ENCODE assay signal across 8 mouse cellular contexts in the genomic region with DNA sequence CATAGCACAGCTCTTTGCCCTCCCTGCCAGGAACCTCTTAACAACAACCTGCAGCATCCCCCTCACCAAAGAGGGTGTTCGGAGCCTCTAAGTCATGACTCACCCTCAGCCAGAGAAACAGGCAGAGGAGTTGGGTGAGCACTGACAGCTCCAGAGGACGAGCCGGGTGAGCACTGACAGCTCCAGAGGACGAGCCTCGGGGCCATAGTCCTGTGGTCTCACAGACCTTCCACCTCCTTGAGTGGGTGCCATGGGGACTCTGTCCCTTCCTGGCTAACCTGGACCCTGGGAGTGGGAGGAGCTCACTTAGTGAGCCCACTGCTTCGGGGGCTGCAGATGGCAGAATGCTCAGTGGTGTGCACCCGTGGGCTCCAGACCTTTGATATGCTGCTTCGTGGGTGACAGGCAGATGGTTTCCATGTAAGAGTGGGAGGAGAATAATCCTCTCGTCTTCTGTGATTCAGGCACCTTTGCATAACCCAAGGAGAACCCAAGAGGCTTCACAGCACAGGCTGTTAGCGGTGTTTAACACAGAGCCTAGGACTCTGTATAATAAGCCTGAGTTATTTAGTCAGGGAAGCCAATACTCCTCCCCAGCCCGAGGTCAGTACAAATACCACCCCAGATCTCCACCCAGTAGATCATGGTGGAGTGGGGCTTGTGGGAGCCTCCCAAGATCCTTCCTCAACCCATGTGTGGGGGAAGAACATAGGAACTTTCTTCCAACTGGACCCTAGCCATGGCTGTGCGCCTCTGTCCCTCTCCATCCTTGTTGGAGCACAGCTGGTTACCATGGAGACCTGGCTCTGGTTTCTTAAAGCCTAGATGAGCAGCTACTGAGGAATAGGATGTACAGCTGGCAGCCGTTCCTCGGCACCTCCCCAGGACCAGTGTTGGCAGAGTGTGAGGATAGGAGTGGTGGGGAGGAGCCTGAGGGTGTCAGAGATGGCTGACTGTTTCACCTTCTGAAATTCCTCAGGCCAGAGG. TPM values are rescaled to one million over a fixed set of nuclear protein-coding genes. Genes with fewer than 3 reads are reported as not detected.
DNase-seq lines count a peak whose midpoint lies in the region; ATAC-seq and TF ChIP-seq lines count a peak whose summit lies in the region.

No protein-coding gene starts in this region.

- ATAC-seq in intestine, embryonic 14.5 days (replicated peaks; ENCODE audit: low FRiP score, low TSS enrichment, low read depth) = 0 out of 2 replicates have a peak, but pooled peaks have one; percentile 17
- ATAC-seq in intestine, postnatal 0 days = no peak
- peak; percentile 34; the same call in 1 of the 2 replicates for ATAC-seq in hindbrain, postnatal 0 days

- WGBS in intestine, embryonic 14.5 days = 62% methylated on average over 14 of the region's 14 CpGs
- WGBS in intestine, postnatal 0 days = 60% methylated on average over 14 of the region's 14 CpGs
- WGBS in hindbrain, postnatal 0 days = 58% methylated on average over 14 of the region's 14 CpGs

- no peak for DNase-seq in intestine, embryonic 14.5 days (ENCODE audit: low spot score)
- peak; percentile 68 for DNase-seq in hindbrain, postnatal 0 days (ENCODE audit: low spot score)
- peak; percentile 41 for DNase-seq in lung, postnatal 25 days (ENCODE audit: low spot score)
- no peak for DNase-seq in cerebellum, postnatal 36 days
- no peak for DNase-seq in spleen, postnatal 4 days (ENCODE audit: low spot score in 2 of 2)
- DNase-seq in kidney, postnatal 25 days = no peak

- H3K27ac ChIP-seq in intestine, embryonic 14.5 days (ENCODE audit: low read depth) = no peak overlapping the region
- no peak overlapping the region for H3K27ac ChIP-seq in intestine, postnatal 0 days (ENCODE audit: low read depth, low read length)
- peak overlapping the region; percentile 84 for H3K27ac ChIP-seq in cortical plate, adult 2 months (ENCODE audit: insufficient read depth, low read length)
- peak overlapping the region; percentile 20; the same call in 1 of the 2 replicates for H3K27ac ChIP-seq in hindbrain, postnatal 0 days

- no peaks in the 10 kb centered on the region for H3K4me1 ChIP-seq in intestine, embryonic 14.5 days (replicated peaks; ENCODE audit: control insufficient read depth, insufficient read depth, low read length)
- no peaks in the 10 kb centered on the region for H3K4me1 ChIP-seq in intestine, postnatal 0 days (replicated peaks; ENCODE audit: control insufficient read depth, insufficient read depth, low read length)
- H3K4me1 ChIP-seq in cortical plate, adult 2 months (ENCODE audit: control insufficient read depth, insufficient read depth, low read length) = peaks cover 2% of the 10 kb centered on the region; the same call in 1 of the 2 replicates
- peaks cover 8% of the 10 kb centered on the region; the same call in 1 of the 2 replicates for H3K4me1 ChIP-seq in hindbrain, postnatal 0 days (ENCODE audit: insufficient read depth, low read length)

- no peak for TF ChIP-seq POLR2A in cortical plate, adult 2 months (IDR thresholded peaks at IDR 0.05; ENCODE audit: extremely low read depth, insufficient read depth, low read length)

- H3K4me3 ChIP-seq in intestine, embryonic 14.5 days (ENCODE audit: low read depth, low read length) = no peak overlapping the region
- no peak overlapping the region for H3K4me3 ChIP-seq in intestine, postnatal 0 days (ENCODE audit: low read depth, low read length)
- H3K4me3 ChIP-seq in cortical plate, adult 2 months (ENCODE audit: insufficient read depth, low read length) = no peak overlapping the region
- H3K4me3 ChIP-seq in hindbrain, postnatal 0 days (ENCODE audit: low read length) = no peak overlapping the region

- no peaks in the 10 kb centered on the region for H3K9me3 ChIP-seq in intestine, embryonic 14.5 days (ENCODE audit: control insufficient read depth, low read length)
- H3K9me3 ChIP-seq in intestine, postnatal 0 days (ENCODE audit: control insufficient read depth) = no peaks in the 10 kb centered on the region
- no peaks in the 10 kb centered on the region for H3K9me3 ChIP-seq in hindbrain, postnatal 0 days (ENCODE audit: low read length)

- H3K27me3 ChIP-seq in intestine, embryonic 14.5 days (replicated peaks; ENCODE audit: control insufficient read depth, insufficient read depth, low read length) = no peaks in the 10 kb centered on the region
- 0 out of 2 replicates have a peak, but pooled peaks cover 3% of the 10 kb centered on the region for H3K27me3 ChIP-seq in intestine, postnatal 0 days (replicated peaks; ENCODE audit: control insufficient read depth, insufficient read depth, low read length)
- H3K27me3 ChIP-seq in hindbrain, postnatal 0 days (ENCODE audit: insufficient read depth, low read length) = no peaks in the 10 kb centered on the region

- TF ChIP-seq CTCF in intestine, postnatal 0 days (IDR thresholded peaks at IDR 0.05; ENCODE audit: low read depth) = no peak
- no peak for TF ChIP-seq CTCF in cortical plate, adult 2 months (IDR thresholded peaks at IDR 0.05; ENCODE audit: extremely low read depth, insufficient read depth, low read length)
- no peak for TF ChIP-seq CTCF in hindbrain, postnatal 0 days (IDR thresholded peaks at IDR 0.05; ENCODE audit: low read depth)

- H3K36me3 ChIP-seq in intestine, embryonic 14.5 days (ENCODE audit: control insufficient read depth, insufficient read depth, low read length) = no peaks in the 10 kb centered on the region
- no peaks in the 10 kb centered on the region for H3K36me3 ChIP-seq in intestine, postnatal 0 days (ENCODE audit: control insufficient read depth, insufficient read depth)
- no peaks in the 10 kb centered on the region for H3K36me3 ChIP-seq in hindbrain, postnatal 0 days (ENCODE audit: insufficient read depth, low read length)

- H3K9ac ChIP-seq in intestine, embryonic 14.5 days (ENCODE audit: low read length) = no peak overlapping the region
- H3K9ac ChIP-seq in intestine, postnatal 0 days (ENCODE audit: low read depth, low read length) = no peak overlapping the region
- no peak overlapping the region for H3K9ac ChIP-seq in hindbrain, postnatal 0 days (replicated peaks; ENCODE audit: low read length)

- no peak overlapping the region for H3K4me2 ChIP-seq in intestine, embryonic 14.5 days (ENCODE audit: low read length)
- H3K4me2 ChIP-seq in intestine, postnatal 0 days (replicated peaks; ENCODE audit: low read depth) = no peak overlapping the region
- H3K4me2 ChIP-seq in hindbrain, postnatal 0 days (ENCODE audit: low read depth, low read length) = no peak overlapping the region

RNA-seq across cellular contexts. Expression of gene Kif17, which starts 22.1 kb away (rescaled TPM):
- polyA plus RNA-seq in intestine, embryonic 14.5 days (2014; fragmentation: Nextera tagmentation; extraction: Ambion mirVana) = 0.69 and 1.0 TPM in 2 replicates
- polyA plus RNA-seq in intestine, postnatal 0 days (2015; fragmentation: Nextera tagmentation; extraction: Ambion mirVana) = 0.78 and 1.1 TPM in 2 replicates
- polyA plus RNA-seq in cortical plate, adult 2 months (2012; rRNA removed) = 28.7 and 29.2 TPM in 2 replicates
- total RNA-seq in hindbrain, postnatal 0 days (2014; rRNA removed) = 4.1 and 6.0 TPM in 2 replicates
- polyA plus RNA-seq in hindbrain, postnatal 0 days (2015; fragmentation: Nextera tagmentation; extraction: Ambion mirVana) = 5.1 and 5.3 TPM in 2 replicates

RNA-seq across cellular contexts. Expression of gene Sh2d5, which starts 22.1 kb away (rescaled TPM):
- polyA plus RNA-seq in intestine, embryonic 14.5 days (2014; fragmentation: Nextera tagmentation; extraction: Ambion mirVana) = 1.0 and 1.2 TPM in 2 replicates
- 0.21 and 0.33 TPM in 2 replicates for polyA plus RNA-seq in intestine, postnatal 0 days (2015; fragmentation: Nextera tagmentation; extraction: Ambion mirVana)
- polyA plus RNA-seq in cortical plate, adult 2 months (2012; rRNA removed) = 89.7 and 93.2 TPM in 2 replicates
- total RNA-seq in hindbrain, postnatal 0 days (2014; rRNA removed) = 25.4 and 45.8 TPM in 2 replicates
- polyA plus RNA-seq in hindbrain, postnatal 0 days (2015; fragmentation: Nextera tagmentation; extraction: Ambion mirVana) = 13.4 and 14.7 TPM in 2 replicates

RNA-seq across cellular contexts. Expression of gene Ddost, which starts 32.2 kb away (rescaled TPM):
- 348 and 351 TPM in 2 replicates for polyA plus RNA-seq in intestine, embryonic 14.5 days (2014; fragmentation: Nextera tagmentation; extraction: Ambion mirVana)
- 177 and 178 TPM in 2 replicates for polyA plus RNA-seq in intestine, postnatal 0 days (2015; fragmentation: Nextera tagmentation; extraction: Ambion mirVana)
- 96.7 and 99.4 TPM in 2 replicates for polyA plus RNA-seq in cortical plate, adult 2 months (2012; rRNA removed)
- total RNA-seq in hindbrain, postnatal 0 days (2014; rRNA removed) = 232 and 241 TPM in 2 replicates
- polyA plus RNA-seq in hindbrain, postnatal 0 days (2015; fragmentation: Nextera tagmentation; extraction: Ambion mirVana) = 216 and 218 TPM in 2 replicates

RNA-seq across cellular contexts. Expression of gene Pink1, which starts 53.8 kb away (rescaled TPM):
- polyA plus RNA-seq in intestine, embryonic 14.5 days (2014; fragmentation: Nextera tagmentation; extraction: Ambion mirVana) = 19.3 and 20.5 TPM in 2 replicates
- polyA plus RNA-seq in intestine, postnatal 0 days (2015; fragmentation: Nextera tagmentation; extraction: Ambion mirVana) = 65.8 and 71.7 TPM in 2 replicates
- polyA plus RNA-seq in cortical plate, adult 2 months (2012; rRNA removed) = 411 and 422 TPM in 2 replicates
- 288 and 303 TPM in 2 replicates for total RNA-seq in hindbrain, postnatal 0 days (2014; rRNA removed)
- polyA plus RNA-seq in hindbrain, postnatal 0 days (2015; fragmentation: Nextera tagmentation; extraction: Ambion mirVana) = 143 and 144 TPM in 2 replicates

RNA-seq across cellular contexts. Expression of gene Hp1bp3, which starts 56.2 kb away (rescaled TPM):
- polyA plus RNA-seq in intestine, embryonic 14.5 days (2014; fragmentation: Nextera tagmentation; extraction: Ambion mirVana) = 154 and 158 TPM in 2 replicates
- 75.5 and 83.4 TPM in 2 replicates for polyA plus RNA-seq in intestine, postnatal 0 days (2015; fragmentation: Nextera tagmentation; extraction: Ambion mirVana)
- 156 and 165 TPM in 2 replicates for polyA plus RNA-seq in cortical plate, adult 2 months (2012; rRNA removed)
- 119 and 140 TPM in 2 replicates for total RNA-seq in hindbrain, postnatal 0 days (2014; rRNA removed)
- 174 and 186 TPM in 2 replicates for polyA plus RNA-seq in hindbrain, postnatal 0 days (2015; fragmentation: Nextera tagmentation; extraction: Ambion mirVana)

Comparison
In these comparisons a context has a peak if more than half of its experiments do, and no peak if none do; other contexts are left out.
1. DNase-seq: peak in hindbrain, postnatal 0 days (single experiment) and lung, postnatal 25 days (single experiment); none in intestine, embryonic 14.5 days (single experiment), cerebellum, postnatal 36 days (0 of 2), spleen, postnatal 4 days (0 of 2) and kidney, postnatal 25 days (0 of 2).
2. H3K27ac ChIP-seq: peak in cortical plate, adult 2 months (single experiment) and hindbrain, postnatal 0 days (single experiment); none in intestine, embryonic 14.5 days (single experiment) and intestine, postnatal 0 days (single experiment).